Mouse (Mus musculus) C2C12 (cell line): ENCODE results near the gene Bud31.

Experiments
- CEBPB ChIP-seq: IDR thresholded peaks from one replicate; pipeline ENCODE4 v1.6.1; 2011; ENCODE audit warnings: low read depth, mild to moderate bottlenecking, control low read depth, moderate library complexity
- CTCF ChIP-seq: IDR thresholded peaks from one replicate; pipeline ENCODE4 v1.5.1; 2011; ENCODE audit not compliant: control insufficient read depth, insufficient read depth, insufficient read length
- MAX ChIP-seq: IDR thresholded peaks from one replicate; pipeline ENCODE4 v1.6.1; 2011; ENCODE audit warnings: mild to moderate bottlenecking, control low read depth
- MYOG ChIP-seq: IDR thresholded peaks from one replicate; pipeline ENCODE4 v1.6.1; 2011; ENCODE audit not compliant: control insufficient read depth, insufficient read length; ENCODE audit errors: extremely low read depth

GRCm38 (mm10) chr5:145130995-145131394 lies 9.2 kb upstream of the Bud31 start:
- TF ChIP-seq CEBPB (no peak), CTCF (no peak), MYOG (no peak), MAX (no peak)
